Mouse (Mus musculus): ENCODE measurements around the gene Alk. TPM values are rescaled to one million over a fixed set of nuclear protein-coding genes. Genes with fewer than 3 reads are reported as not detected.

Gene Alk
- polyA plus RNA-seq, 1 experiment: not detected

GRCm38 (mm10) chr17:72039176-72039948, 565.1 kb downstream of the Alk start:
- TF ChIP-seq POLR2A (IDR thresholded peaks at IDR 0.05; ENCODE audit: insufficient read depth, low read depth, low read length) (no peak), CTCF (IDR thresholded peaks at IDR 0.05; ENCODE audit: insufficient read depth, low read depth, low read length) (no peak)
- Histone ChIP-seq H3K4me3 (ENCODE audit: insufficient read depth, low read depth, low read length) (no peak overlapping the region), H3K27ac (ENCODE audit: insufficient read depth, low read depth, low read length) (no peak overlapping the region), H3K4me1 (ENCODE audit: control insufficient read depth, insufficient read depth, low read length) (peaks cover 18% of the 10 kb centered on the region)
- 77% methylated on average over 7 of the region's 7 CpGs for WGBS

GRCm38 (mm10) chr17:72038371-72038770, 566.1 kb downstream of the Alk start:
- no peak for TF ChIP-seq CTCF (IDR thresholded peaks at IDR 0.05; ENCODE audit: insufficient read depth, low read depth, low read length)
- TF ChIP-seq POLR2A (IDR thresholded peaks at IDR 0.05; ENCODE audit: insufficient read depth, low read depth, low read length): no peak
- Histone ChIP-seq H3K27ac (ENCODE audit: insufficient read depth, low read depth, low read length) (no peak overlapping the region), H3K4me3 (ENCODE audit: insufficient read depth, low read depth, low read length) (no peak overlapping the region), H3K4me1 (ENCODE audit: control insufficient read depth, insufficient read depth, low read length) (peaks cover 15% of the 10 kb centered on the region)
- WGBS: 91% methylated on average over 5 of the region's 5 CpGs

GRCm38 (mm10) chr17:72030672-72031071, 573.8 kb downstream of the Alk start:
- Histone ChIP-seq H3K4me3 (ENCODE audit: insufficient read depth, low read depth, low read length) (no peak overlapping the region), H3K4me1 (ENCODE audit: control insufficient read depth, insufficient read depth, low read length) (no peaks in the 10 kb centered on the region), H3K27ac (ENCODE audit: insufficient read depth, low read depth, low read length) (no peak overlapping the region)
- no peak for TF ChIP-seq POLR2A (IDR thresholded peaks at IDR 0.05; ENCODE audit: insufficient read depth, low read depth, low read length)
- TF ChIP-seq CTCF (IDR thresholded peaks at IDR 0.05; ENCODE audit: insufficient read depth, low read depth, low read length): no peak
- WGBS: 65% methylated on average over 7 of the region's 7 CpGs

GRCm38 (mm10) chr17:72023323-72023722, 581.1 kb downstream of the Alk start:
- Histone ChIP-seq H3K27ac (ENCODE audit: insufficient read depth, low read depth, low read length) (no peak overlapping the region), H3K4me1 (ENCODE audit: control insufficient read depth, insufficient read depth, low read length) (no peaks in the 10 kb centered on the region), H3K4me3 (ENCODE audit: insufficient read depth, low read depth, low read length) (no peak overlapping the region)
- TF ChIP-seq CTCF (IDR thresholded peaks at IDR 0.05; ENCODE audit: insufficient read depth, low read depth, low read length) (no peak), POLR2A (IDR thresholded peaks at IDR 0.05; ENCODE audit: insufficient read depth, low read depth, low read length) (no peak)
- whole genome bisulfite sequencing: 75% methylated on average over 9 of the region's 9 CpGs

GRCm38 (mm10) chr17:72021733-72022669, 582.4 kb downstream of the Alk start:
- Histone ChIP-seq H3K4me1 (ENCODE audit: control insufficient read depth, insufficient read depth, low read length) (no peaks in the 10 kb centered on the region), H3K4me3 (ENCODE audit: insufficient read depth, low read depth, low read length) (no peak overlapping the region), H3K27ac (ENCODE audit: insufficient read depth, low read depth, low read length) (no peak overlapping the region)
- no peak for TF ChIP-seq CTCF (IDR thresholded peaks at IDR 0.05; ENCODE audit: insufficient read depth, low read depth, low read length)
- WGBS: 62% methylated on average over 10 of the region's 10 CpGs

GRCm38 (mm10) chr17:72017329-72017728, 587.1 kb downstream of the Alk start:
- Histone ChIP-seq H3K4me1 (ENCODE audit: control insufficient read depth, insufficient read depth, low read length) (no peaks in the 10 kb centered on the region), H3K4me3 (ENCODE audit: insufficient read depth, low read depth, low read length) (no peak overlapping the region), H3K27ac (ENCODE audit: insufficient read depth, low read depth, low read length) (no peak overlapping the region)
- TF ChIP-seq POLR2A (IDR thresholded peaks at IDR 0.05; ENCODE audit: insufficient read depth, low read depth, low read length) (no peak), CTCF (IDR thresholded peaks at IDR 0.05; ENCODE audit: insufficient read depth, low read depth, low read length) (no peak)

GRCm38 (mm10) chr17:72015253-72015652, 589.2 kb downstream of the Alk start:
- TF ChIP-seq POLR2A (IDR thresholded peaks at IDR 0.05; ENCODE audit: insufficient read depth, low read depth, low read length): no peak
- no peak for TF ChIP-seq CTCF (IDR thresholded peaks at IDR 0.05; ENCODE audit: insufficient read depth, low read depth, low read length)
- 71% methylated on average over 3 of the region's 3 CpGs for WGBS
- Histone ChIP-seq H3K4me3 (ENCODE audit: insufficient read depth, low read depth, low read length) (no peak overlapping the region), H3K4me1 (ENCODE audit: control insufficient read depth, insufficient read depth, low read length) (no peaks in the 10 kb centered on the region), H3K27ac (ENCODE audit: insufficient read depth, low read depth, low read length) (no peak overlapping the region)

GRCm38 (mm10) chr17:72012775-72013174, 591.7 kb downstream of the Alk start:
- TF ChIP-seq POLR2A (IDR thresholded peaks at IDR 0.05; ENCODE audit: insufficient read depth, low read depth, low read length): no peak
- no peak for TF ChIP-seq CTCF (IDR thresholded peaks at IDR 0.05; ENCODE audit: insufficient read depth, low read depth, low read length)
- Histone ChIP-seq H3K27ac (ENCODE audit: insufficient read depth, low read depth, low read length) (no peak overlapping the region), H3K4me1 (ENCODE audit: control insufficient read depth, insufficient read depth, low read length) (no peaks in the 10 kb centered on the region), H3K4me3 (ENCODE audit: insufficient read depth, low read depth, low read length) (no peak overlapping the region)
- WGBS: 89% methylated on average over 9 of the region's 9 CpGs

- H3K4me1 ChIP-seq (ENCODE audit: control insufficient read depth, insufficient read depth, low read length): no peaks in the 10 kb centered on the region
- 83% methylated on average over 2 of the region's 2 CpGs for WGBS
- no peak overlapping the region for H3K27ac ChIP-seq (ENCODE audit: insufficient read depth, low read depth, low read length)
- TF ChIP-seq CTCF (IDR thresholded peaks at IDR 0.05; ENCODE audit: insufficient read depth, low read depth, low read length) (no peak), POLR2A (IDR thresholded peaks at IDR 0.05; ENCODE audit: insufficient read depth, low read depth, low read length) (no peak)
- H3K4me3 ChIP-seq (ENCODE audit: insufficient read depth, low read depth, low read length): no peak overlapping the region
These were observed 594.6 kb downstream of the Alk start for GRCm38 (mm10) chr17:72009836-72010235.
